Mouse (Mus musculus) heart, adult 2 months (tissue): ENCODE measurements at regions not wholly inside any gene's neighbourhood (a gene's known extent, or its start where the extent isn't known, plus 50 kb on each side); places are given as distances from the start of the nearest gene placed in this dataset.

Source experiments
- CTCF ChIP-seq: fragments of 200-600 bp; IDR thresholded peaks from 2 replicates; pipeline ENCODE4 v1.8.1; 2022; ENCODE audit warnings: antibody characterized with exemption, mild to moderate bottlenecking, moderate library complexity
- POLR2A ChIP-seq: fragments of 200-500 bp; IDR thresholded peaks from 2 replicates; pipeline ENCODE4 v1.6.1; 2011; ENCODE audit warnings: mild to moderate bottlenecking, low read depth, low read length, control low read depth; ENCODE audit not compliant: insufficient read depth

GRCm38 (mm10) chr4:135056371-135056770 is 64.1 kb upstream of the Runx3 start:
- TF ChIP-seq POLR2A, result no peak
- no peak for TF ChIP-seq CTCF
